Mouse (Mus musculus): ENCODE data around the gene Rad50. TPM values are rescaled to one million over a fixed set of nuclear protein-coding genes. Genes with fewer than 3 reads are reported as not detected.

Gene Rad50
- 45.3 and 48.2 TPM in 2 replicates for total RNA-seq (2012; rRNA removed)
- total RNA-seq (2014; rRNA removed) = 36.0 and 39.6 TPM in 2 replicates
- polyA plus RNA-seq (2012; ENCODE audit: insufficient read length, low read depth) = 53.6 and 55.2 TPM in 2 replicates

DNA sequence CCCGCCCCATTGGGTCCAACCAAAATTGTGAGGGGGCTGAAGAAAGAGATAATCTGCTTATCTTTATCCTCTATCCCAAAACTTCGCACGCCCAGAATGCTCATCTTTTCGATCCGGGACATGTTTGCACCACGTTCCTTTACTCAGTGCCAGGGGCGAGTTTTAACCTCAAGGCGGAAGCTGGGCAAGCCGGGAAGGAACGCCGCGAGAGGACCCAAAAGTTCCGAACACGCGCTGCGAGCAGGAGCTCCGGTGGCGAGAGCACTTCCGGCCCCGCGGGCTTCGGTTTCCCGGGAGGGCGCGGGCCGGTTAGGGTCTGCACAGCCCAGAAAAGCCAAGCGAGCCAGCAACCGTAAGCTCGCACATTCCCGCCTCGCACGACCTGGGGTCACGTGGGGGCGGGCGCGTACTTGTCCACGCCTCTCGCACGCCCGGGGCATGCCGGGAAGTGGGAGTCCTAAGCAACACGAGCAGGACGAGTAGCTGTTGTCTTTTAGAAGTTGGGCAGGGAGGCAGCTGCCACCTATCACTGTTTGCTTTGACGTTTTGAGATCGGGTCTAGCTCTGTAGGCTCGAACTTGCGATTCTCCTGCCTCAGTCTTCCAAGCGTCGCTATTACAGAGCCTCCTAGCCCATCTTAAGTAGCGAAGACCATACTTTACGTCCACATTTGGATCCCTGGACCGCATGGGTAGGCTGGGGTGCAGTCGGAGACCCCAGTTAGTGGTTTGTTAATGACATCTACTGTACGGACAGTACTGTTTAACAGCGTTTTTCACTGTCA is at the start of gene Rad50:
TSS of gene Rad50 (minus strand) at position 386 of the 784 bp plus-strand sequence.
- no peaks in the 10 kb centered on the region for H3K9me3 ChIP-seq (replicated peaks; ENCODE audit: low read length)
- H3K9ac ChIP-seq (ENCODE audit: insufficient read depth, low read depth) = peak within 1 kb of the TSS; percentile 97
- no peaks in the 10 kb centered on the region for H3K27me3 ChIP-seq (replicated peaks)
- dilution Hi-C loops (cut with MboI; ENCODE audit: extremely low pct_ligation_motif_present, extremely low pct_unique_long_range_greater_than_20kb, low sequenced_read_pairs) = no loop called here
- peaks cover 11 to 29% of the 10 kb centered on the region in 2 experiments for H3K36me3 ChIP-seq (replicated peaks in 1 of 2; ENCODE audit: control insufficient read depth in 1 of 2, insufficient read depth in 1 of 2, low read length in 1 of 2)
- peak within 1 kb of the TSS; percentile 99 for H3K4me2 ChIP-seq (ENCODE audit: insufficient read depth, low read depth, poor library complexity, severe bottlenecking)
- DNase-seq (ENCODE audit: extremely low read depth) = peak; percentile 94
- H3K79me2 ChIP-seq (replicated peaks; ENCODE audit: control insufficient read depth, extremely low read depth, insufficient read depth, poor library complexity, severe bottlenecking) = peaks cover 18% of the 10 kb centered on the region
- peak within 1 kb of the TSS; percentile 61 to 97 (median 89) for H3K4me3 ChIP-seq (replicated peaks in 1 of 3; ENCODE audit: low read depth in 2 of 3, low read length in 2 of 3, poor library complexity in 1 of 3)
- H3K4me1 ChIP-seq (ENCODE audit: control insufficient read depth in 1 of 2, insufficient read depth in 2 of 2) = peaks cover 5 to 39% of the 10 kb centered on the region in 2 experiments; a peak in 3 of 4 replicates
- in situ Hi-C loops (cut with MboI; ENCODE audit: low pct_ligation_motif_present, low pct_unique_long_range_greater_than_20kb, low sequenced_read_pairs) = no loop called here
- H3K27ac ChIP-seq (ENCODE audit: insufficient read depth, low read depth) = peak within 1 kb of the TSS; percentile 69
- 0 out of 2 replicates have a peak, but pooled peaks have one; percentile 18 for TF ChIP-seq EP300 (IDR thresholded peaks at IDR 0.05; ENCODE audit: low read length)
- TF ChIP-seq IRF4 (IDR thresholded peaks at IDR 0.05; ENCODE audit: low read depth, low read length) = peak; percentile 65; the same call in 1 of the 2 replicates
- TF ChIP-seq ZNF384 (IDR thresholded peaks at IDR 0.05; ENCODE audit: low read depth, low read length) = 0 out of 2 replicates have a peak, but pooled peaks have one; percentile 5
- TF ChIP-seq GABPA (IDR thresholded peaks at IDR 0.05; ENCODE audit: insufficient replicate concordance, low read depth, low read length) = no peak
- TF ChIP-seq RCOR1 (conservative IDR thresholded peaks at IDR 0.05; ENCODE audit: low read depth, low read length) = no peak
- TF ChIP-seq JUND (conservative IDR thresholded peaks at IDR 0.05; ENCODE audit: low read depth, low read length) = no peak
- TF ChIP-seq SMC3 (IDR thresholded peaks at IDR 0.05; ENCODE audit: low read depth, low read length) = no peak; the same call in none of the 2 replicates
- no peak; the same call in 1 of the 2 replicates for TF ChIP-seq SIN3A (IDR thresholded peaks at IDR 0.05; ENCODE audit: low read length)
- no peak for TF ChIP-seq MAZ (IDR thresholded peaks at IDR 0.05; ENCODE audit: low read depth, low read length)
- TF ChIP-seq MEF2A (IDR thresholded peaks at IDR 0.05; ENCODE audit: borderline replicate concordance, low read depth, low read length) = no peak; the same call in none of the 2 replicates
- TF ChIP-seq NRF1 (IDR thresholded peaks at IDR 0.05; ENCODE audit: low read depth, low read length) = peak; percentile 63
- peak; percentile 88 for TF ChIP-seq MYC (IDR thresholded peaks at IDR 0.05; ENCODE audit: low read depth, low read length)
- peak; percentile 99 for TF ChIP-seq NELFE (IDR thresholded peaks at IDR 0.05; ENCODE audit: low read depth, low read length)
- peak; percentile 76; the same call in 1 of the 2 replicates for TF ChIP-seq HCFC1 (IDR thresholded peaks at IDR 0.05; ENCODE audit: low read depth, low read length)
- TF ChIP-seq ZC3H11A (IDR thresholded peaks at IDR 0.05; ENCODE audit: low read depth, low read length) = no peak
- TF ChIP-seq MAFK (IDR thresholded peaks at IDR 0.05; ENCODE audit: insufficient replicate concordance, low read length) = no peak
- 0 out of 2 replicates have a peak, but pooled peaks have one; percentile 38 for TF ChIP-seq UBTF (IDR thresholded peaks at IDR 0.05; ENCODE audit: low read depth, low read length)
- TF ChIP-seq ZMIZ1 (IDR thresholded peaks at IDR 0.05; ENCODE audit: low read depth, low read length) = peak; percentile 90; the same call in 1 of the 2 replicates
- peak; percentile 98 for TF ChIP-seq MAX (IDR thresholded peaks at IDR 0.05; ENCODE audit: low read length)
- peak; percentile 95 for TF ChIP-seq E2F4 (IDR thresholded peaks at IDR 0.05; ENCODE audit: insufficient replicate concordance, low read depth, low read length)
- no peak for TF ChIP-seq ZKSCAN1 (IDR thresholded peaks at IDR 0.05; ENCODE audit: borderline replicate concordance, low read depth, low read length)
- peak; percentile 78; the same call in 1 of the 2 replicates for TF ChIP-seq KAT2A (IDR thresholded peaks at IDR 0.05; ENCODE audit: insufficient replicate concordance, low read length)
- peak; percentile 93 for TF ChIP-seq USF2 (conservative IDR thresholded peaks at IDR 0.05; ENCODE audit: low read depth, low read length)
- TF ChIP-seq POLR2AphosphoS2 (IDR thresholded peaks at IDR 0.05; ENCODE audit: low read depth, low read length) = peak; percentile 97; the same call in 1 of the 2 replicates
- peak; percentile 96 for TF ChIP-seq TBP (conservative IDR thresholded peaks at IDR 0.05; ENCODE audit: low read depth, low read length)
- peak; percentile 51 for TF ChIP-seq ETS1 (conservative IDR thresholded peaks at IDR 0.05; ENCODE audit: low read depth, low read length)
- peak; percentile 94 for TF ChIP-seq MXI1 (IDR thresholded peaks at IDR 0.05; ENCODE audit: low read depth, low read length)
- TF ChIP-seq CHD2 (IDR thresholded peaks at IDR 0.05; ENCODE audit: low read length) = 0 out of 2 replicates have a peak, but pooled peaks have one; percentile 44
- peak; percentile 79 for TF ChIP-seq ELF1 (IDR thresholded peaks at IDR 0.05; ENCODE audit: low read depth, low read length)
- no peak for TF ChIP-seq CTCF (conservative IDR thresholded peaks at IDR 0.05 in 1 of 2, IDR thresholded peaks at IDR 0.05 in 1 of 2; ENCODE audit: low read depth in 2 of 2, low read length in 2 of 2)
- TF ChIP-seq POLR2A (IDR thresholded peaks at IDR 0.05; ENCODE audit: low read depth, low read length) = peak; percentile 99
- TF ChIP-seq JUN (IDR thresholded peaks at IDR 0.05; ENCODE audit: insufficient read depth, low read depth, low read length) = no peak
- peak; percentile 97 for TF ChIP-seq TCF12 (IDR thresholded peaks at IDR 0.05; ENCODE audit: low read depth, low read length)
- peak; percentile 96 for TF ChIP-seq BHLHE40 (IDR thresholded peaks at IDR 0.05; ENCODE audit: low read depth, low read length)
- TF ChIP-seq PAX5 (IDR thresholded peaks at IDR 0.05; ENCODE audit: low read length) = no peak
- no peak; the same call in 1 of the 2 replicates for TF ChIP-seq RAD21 (IDR thresholded peaks at IDR 0.05; ENCODE audit: low read depth, low read length)
- TF ChIP-seq USF1 (IDR thresholded peaks at IDR 0.05; ENCODE audit: low read depth, low read length) = peak; percentile 97

Data from CH12.LX (cell line).